Mouse (Mus musculus) embryonic facial prominence, embryonic 13.5 days (tissue): Measurements from ENCODE around the gene Hfe2. TPM values are rescaled to one million over a fixed set of nuclear protein-coding genes. Genes with fewer than 3 reads are reported as not detected.

ENCODE experiments used
- ATAC-seq: fragments of 200-750 bp; cut with Nextera tagmentation; 2 replicates; pipeline ENCODE4 v1.8.0; 2017; ENCODE audit warnings: low read depth; ENCODE audit not compliant: insufficient number of reproducible peaks, insufficient read depth, low FRiP score, low TSS enrichment
- H3K27ac ChIP-seq: fragments of 300-500 bp; sonication (generic); 2 replicates; pipeline ENCODE4 v1.5.1; 2015; ENCODE audit warnings: moderate library complexity, mild to moderate bottlenecking, inconsistent platforms
- H3K27me3 ChIP-seq: fragments of 300-500 bp; sonication (generic); 2 replicates; pipeline ENCODE4 v1.6.1; 2015; ENCODE audit warnings: mild to moderate bottlenecking, inconsistent platforms
- H3K36me3 ChIP-seq: fragments of 300-500 bp; sonication (generic); 2 replicates; pipeline ENCODE4 v1.6.1; 2015; ENCODE audit warnings: mild to moderate bottlenecking, inconsistent platforms
- H3K4me1 ChIP-seq: fragments of 300-500 bp; sonication (generic); 2 replicates; pipeline ENCODE4 v1.6.1; 2015; ENCODE audit warnings: inconsistent platforms
- H3K4me2 ChIP-seq: fragments of 300-500 bp; sonication (generic); 2 replicates; pipeline ENCODE4 v1.6.1; 2015; ENCODE audit warnings: moderate library complexity, mild to moderate bottlenecking, inconsistent platforms
- H3K4me3 ChIP-seq: fragments of 300-500 bp; sonication (generic); 2 replicates; pipeline ENCODE4 v1.5.1; 2015; ENCODE audit warnings: mild to moderate bottlenecking, inconsistent platforms
- H3K9ac ChIP-seq: fragments of 300-500 bp; sonication (generic); 2 replicates; pipeline ENCODE4 v1.6.1; 2015; ENCODE audit warnings: mild to moderate bottlenecking, inconsistent platforms
- H3K9me3 ChIP-seq: fragments of 300-500 bp; sonication (generic); 2 replicates; pipeline ENCODE4 v1.6.1; 2016; ENCODE audit warnings: inconsistent platforms
- WGBS: fragments of 180-500 bp; shearing (Covaris S2); methylation state at CpG from one replicate; pipeline ENCODE4 v1.1.7; 2015; ENCODE audit warnings: mixed read lengths; 5-methylcytosine and 5-hydroxymethylcytosine counted together
- polyA plus RNA-seq: library from polyadenylated mRNA; unstranded; fragments of >200 nt; fragmentation: Nextera tagmentation; extraction: Ambion mirVana; gene quantifications from 2 replicates; pipeline ENCODE4 v1.2.1, GENCODE M21; 2015

The Hfe2 gene
- polyA plus RNA-seq, 1 experiment from 2014 or later, result 1.9 TPM

DNA sequence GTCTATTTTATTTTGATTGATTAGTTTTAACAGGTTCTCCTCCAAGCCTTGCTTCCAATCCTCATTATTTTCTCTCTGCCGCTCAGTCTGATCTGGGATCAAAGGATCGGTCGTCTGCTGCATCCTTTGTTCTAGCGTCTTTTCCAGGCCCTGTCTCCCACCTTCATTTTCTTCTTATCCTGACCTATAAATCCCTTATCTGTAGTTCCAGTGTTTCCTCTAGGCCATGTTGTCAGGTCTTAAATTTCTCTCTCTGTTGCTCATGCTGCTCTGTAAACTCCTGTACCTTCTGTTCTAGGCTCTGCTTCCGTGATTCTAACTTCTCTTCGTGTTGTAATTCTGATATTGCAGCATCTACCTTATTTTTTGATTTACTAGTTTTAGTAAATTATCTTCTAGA lies 15.8 kb downstream of the Hfe2 start:
- H3K9me3 ChIP-seq, result no peaks in the 10 kb centered on the region
- H3K4me3 ChIP-seq, result no peak overlapping the region
- 0 out of 2 replicates have a peak, but pooled peaks cover 4% of the 10 kb centered on the region for H3K4me1 ChIP-seq
- no peak overlapping the region for H3K4me2 ChIP-seq
- 32% methylated on average over 6 of the region's 6 CpGs for WGBS
- H3K27me3 ChIP-seq, result no peaks in the 10 kb centered on the region; the same call in 1 of the 2 replicates
- H3K27ac ChIP-seq, result no peak overlapping the region
- no peaks in the 10 kb centered on the region for H3K36me3 ChIP-seq
- ATAC-seq, result no peak
- no peak overlapping the region; the same call in 1 of the 2 replicates for H3K9ac ChIP-seq

DNA sequence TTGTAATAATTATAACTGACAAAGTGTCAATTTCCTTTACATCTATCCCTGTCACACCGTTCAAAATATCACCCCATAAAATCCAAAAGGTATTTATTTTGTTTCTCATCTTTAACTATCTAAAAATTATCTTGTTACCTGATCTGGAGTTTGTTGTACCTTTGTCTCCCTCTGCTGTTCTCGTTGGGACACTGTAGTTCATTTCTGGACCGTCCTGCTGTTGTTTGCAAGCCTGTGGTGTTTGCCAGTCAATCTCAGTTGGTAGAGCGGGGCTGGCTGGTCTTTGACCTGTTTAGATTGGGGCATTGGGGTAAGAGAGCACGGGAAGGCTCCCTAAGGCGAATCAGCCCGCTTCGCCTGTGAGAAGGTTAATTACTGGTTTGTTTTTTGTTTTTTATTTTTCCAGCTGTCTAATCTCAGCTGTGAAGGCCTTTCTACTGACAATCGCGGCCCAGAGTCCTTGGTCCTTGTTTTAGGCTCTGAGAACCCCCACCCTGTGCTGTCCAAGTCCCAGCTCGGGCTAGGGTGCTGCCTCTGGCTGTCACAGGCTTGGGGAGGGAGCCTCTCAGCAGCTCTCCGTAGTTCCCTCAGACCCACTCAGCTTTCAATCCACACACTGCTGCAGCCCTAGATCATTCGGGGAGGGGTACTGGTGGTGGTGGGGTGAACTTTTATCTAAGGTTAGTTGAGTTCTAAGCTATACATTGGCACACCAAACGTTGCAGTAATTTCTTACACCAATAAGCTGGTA lies 16.5 kb downstream of the Hfe2 start:
- peak overlapping the region; percentile 51; the same call in 1 of the 2 replicates for H3K9ac ChIP-seq
- peaks cover 6% of the 10 kb centered on the region for H3K27me3 ChIP-seq
- no peak overlapping the region for H3K4me2 ChIP-seq
- H3K27ac ChIP-seq, result no peak overlapping the region
- 19% methylated on average over 14 of the region's 14 CpGs for WGBS
- ATAC-seq, result no peak
- H3K4me3 ChIP-seq, result no peak overlapping the region
- 0 out of 2 replicates have a peak, but pooled peaks cover 4% of the 10 kb centered on the region for H3K4me1 ChIP-seq
- no peaks in the 10 kb centered on the region for H3K9me3 ChIP-seq
- H3K36me3 ChIP-seq, result no peaks in the 10 kb centered on the region

DNA sequence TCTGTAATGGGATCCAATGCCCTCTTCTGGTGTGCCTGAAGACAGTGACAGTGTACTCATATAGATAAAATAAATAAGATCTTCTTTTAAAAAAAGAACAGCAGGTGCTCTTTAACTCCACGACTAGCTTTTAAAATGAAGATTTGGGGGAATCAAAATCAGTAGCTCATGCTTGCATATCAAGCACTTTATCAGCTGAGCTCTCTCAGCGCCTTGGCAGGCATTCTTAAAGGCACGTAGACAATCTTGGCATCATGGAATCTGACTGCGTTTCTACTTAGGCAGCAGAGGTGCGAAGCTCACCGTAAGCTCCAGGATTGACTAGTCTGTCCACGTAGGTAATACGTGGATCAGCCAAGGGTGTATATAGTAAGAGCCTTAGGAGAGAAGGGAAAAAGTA lies 17.6 kb downstream of the Hfe2 start:
- Histone ChIP-seq H3K4me3 (no peak overlapping the region), H3K9ac (no peak overlapping the region), H3K9me3 (no peaks in the 10 kb centered on the region), H3K4me2 (no peak overlapping the region), H3K36me3 (no peaks in the 10 kb centered on the region), H3K27me3 (peaks cover 6% of the 10 kb centered on the region), H3K27ac (no peak overlapping the region), H3K4me1 (0 out of 2 replicates have a peak, but pooled peaks cover 4% of the 10 kb centered on the region)
- ATAC-seq, result no peak
- 78% methylated on average over 8 of the region's 8 CpGs for WGBS

DNA sequence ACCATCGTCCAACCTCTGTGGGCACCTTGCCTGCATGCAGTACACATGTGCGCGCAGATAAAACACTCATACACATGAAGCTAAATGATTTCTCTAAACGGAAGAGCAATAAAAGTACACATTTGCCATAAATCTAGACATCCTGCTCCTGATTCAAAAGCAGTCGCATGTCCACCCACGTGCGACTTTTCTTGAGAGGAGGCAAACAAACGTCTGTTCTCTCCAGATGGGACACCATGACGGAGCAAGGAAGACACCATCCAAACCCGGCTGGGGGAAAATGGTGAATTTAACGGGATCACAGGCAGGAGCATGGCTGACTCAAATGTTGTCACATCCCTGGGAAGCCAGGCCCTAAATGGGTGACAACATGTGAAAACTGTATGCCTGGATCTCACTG lies 18.4 kb downstream of the Hfe2 start:
- H3K4me2 ChIP-seq, result no peak overlapping the region
- H3K4me1 ChIP-seq, result 0 out of 2 replicates have a peak, but pooled peaks cover 4% of the 10 kb centered on the region
- peaks cover 6% of the 10 kb centered on the region for H3K27me3 ChIP-seq
- H3K27ac ChIP-seq, result no peak overlapping the region
- H3K36me3 ChIP-seq, result no peaks in the 10 kb centered on the region
- H3K9me3 ChIP-seq, result no peaks in the 10 kb centered on the region
- H3K9ac ChIP-seq, result no peak overlapping the region
- 82% methylated on average over 11 of the region's 11 CpGs for WGBS
- H3K4me3 ChIP-seq, result no peak overlapping the region
- ATAC-seq, result no peak

DNA sequence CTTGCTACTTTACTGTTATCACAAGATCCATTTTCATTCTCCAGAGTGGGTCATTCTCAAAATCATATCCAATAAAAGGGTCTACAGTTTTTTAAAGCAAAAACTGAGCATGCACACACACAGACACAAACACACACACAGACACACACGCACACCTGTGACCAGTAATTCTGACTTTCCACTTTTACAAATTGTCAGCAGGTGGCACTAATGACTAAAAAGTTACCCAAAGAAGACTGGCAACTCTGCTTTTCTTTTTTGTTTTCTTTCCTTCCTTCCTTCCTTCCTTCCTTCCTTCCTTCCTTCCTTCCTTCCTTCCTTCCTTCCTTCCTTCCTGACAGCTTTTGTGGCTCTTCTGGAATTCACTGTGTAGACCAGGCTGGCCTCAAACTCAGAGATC lies 20.6 kb downstream of the Hfe2 start:
- H3K36me3 ChIP-seq, result no peaks in the 10 kb centered on the region
- H3K4me2 ChIP-seq, result no peak overlapping the region
- H3K9me3 ChIP-seq, result no peaks in the 10 kb centered on the region
- no peak overlapping the region for H3K4me3 ChIP-seq
- H3K4me1 ChIP-seq, result 0 out of 2 replicates have a peak, but pooled peaks cover 4% of the 10 kb centered on the region
- WGBS, result 35% methylated on average over 1 of the region's 1 CpGs
- no peak for ATAC-seq
- no peak overlapping the region for H3K9ac ChIP-seq
- H3K27ac ChIP-seq, result no peak overlapping the region
- peaks cover 6% of the 10 kb centered on the region for H3K27me3 ChIP-seq

DNA sequence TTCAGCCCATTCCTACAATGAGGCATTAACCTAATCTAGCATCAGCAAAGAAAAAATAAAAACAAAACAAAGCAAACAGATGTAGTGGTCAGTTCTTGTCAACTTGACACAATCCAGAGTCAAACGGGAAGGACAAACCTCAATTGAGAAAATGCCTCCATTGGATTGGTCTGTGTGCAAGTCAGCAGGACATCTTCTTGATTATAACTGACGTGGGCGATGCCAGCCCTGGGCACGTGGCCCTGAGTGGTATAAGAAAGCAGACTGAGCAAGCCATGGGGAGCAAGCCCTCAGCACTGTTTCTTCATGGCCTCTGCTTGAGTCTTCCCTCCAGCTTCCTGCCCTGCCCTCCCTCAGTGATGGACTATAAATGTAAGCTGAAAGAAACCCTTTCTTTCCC lies 21.9 kb downstream of the Hfe2 start:
- ATAC-seq, result no peak
- H3K27me3 ChIP-seq, result peaks cover 6% of the 10 kb centered on the region
- no peaks in the 10 kb centered on the region for H3K9me3 ChIP-seq
- no peak overlapping the region for H3K4me3 ChIP-seq
- WGBS, result 43% methylated on average over 4 of the region's 4 CpGs
- peaks cover 6% of the 10 kb centered on the region; the same call in 1 of the 2 replicates for H3K4me1 ChIP-seq
- H3K4me2 ChIP-seq, result peak overlapping the region; percentile 51; the same call in 1 of the 2 replicates
- no peak overlapping the region for H3K27ac ChIP-seq
- no peaks in the 10 kb centered on the region for H3K36me3 ChIP-seq
- H3K9ac ChIP-seq, result no peak overlapping the region

DNA sequence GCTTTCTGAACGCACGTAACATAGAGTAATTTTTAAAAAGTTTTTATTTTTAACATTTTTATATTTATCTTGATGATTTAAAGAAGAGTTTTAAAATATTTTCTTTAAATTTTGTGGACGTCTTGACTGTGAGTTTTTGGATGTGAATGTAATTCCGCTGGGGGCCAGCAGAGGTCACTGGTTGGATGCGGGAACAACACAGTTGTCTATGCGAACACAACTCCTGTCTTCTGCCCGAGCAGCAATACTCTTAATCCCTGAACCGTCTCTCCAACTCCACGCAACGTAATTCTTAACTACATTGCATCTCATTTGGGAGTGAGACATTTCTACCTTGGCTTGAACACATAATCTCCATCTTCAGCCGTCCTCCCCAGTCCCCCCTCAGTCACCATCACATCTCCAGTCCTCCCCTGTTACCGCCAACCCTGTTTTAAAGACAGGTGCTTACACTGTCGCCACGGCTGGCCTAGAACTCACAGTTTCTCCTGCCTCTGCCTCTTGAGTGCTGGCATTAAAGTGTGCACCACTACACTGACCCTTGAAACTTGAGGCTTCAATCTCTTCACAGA lies 22.5 kb downstream of the Hfe2 start:
- peaks cover 6% of the 10 kb centered on the region for H3K27me3 ChIP-seq
- H3K36me3 ChIP-seq, result no peaks in the 10 kb centered on the region
- H3K9me3 ChIP-seq, result no peaks in the 10 kb centered on the region
- no peak overlapping the region for H3K27ac ChIP-seq
- peak overlapping the region; percentile 51 for H3K4me2 ChIP-seq
- peaks cover 8% of the 10 kb centered on the region; the same call in 1 of the 2 replicates for H3K4me1 ChIP-seq
- H3K9ac ChIP-seq, result peak overlapping the region; percentile 40; the same call in 1 of the 2 replicates
- ATAC-seq, result 0 out of 2 replicates have a peak, but pooled peaks have one; percentile 56
- 8% methylated on average over 14 of the region's 14 CpGs for whole genome bisulfite sequencing
- H3K4me3 ChIP-seq, result peak overlapping the region; percentile 19; the same call in 1 of the 2 replicates

DNA sequence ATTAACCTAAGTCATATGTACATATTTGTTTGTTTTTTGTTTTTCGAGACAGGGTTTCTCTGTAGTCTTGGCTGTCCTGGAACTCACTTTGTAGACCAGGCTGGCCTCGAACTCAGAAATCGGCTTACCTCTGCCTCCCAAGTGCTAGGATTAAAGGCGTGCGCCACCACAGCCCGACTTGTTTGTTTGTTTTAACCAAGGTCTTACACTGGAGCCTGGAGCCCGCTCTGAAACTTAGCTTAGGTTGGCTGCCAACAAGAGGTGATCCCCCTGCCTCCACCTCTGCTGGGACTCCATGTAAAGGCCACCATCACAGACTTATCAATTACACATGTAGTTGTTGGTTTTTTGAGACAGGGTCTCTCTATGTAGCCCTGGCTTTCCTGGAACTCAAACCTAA lies 23.9 kb downstream of the Hfe2 start:
- Histone ChIP-seq H3K4me3 (no peak overlapping the region), H3K36me3 (no peaks in the 10 kb centered on the region), H3K4me1 (peaks cover 8% of the 10 kb centered on the region; the same call in 1 of the 2 replicates), H3K9ac (no peak overlapping the region), H3K27ac (no peak overlapping the region), H3K4me2 (no peak overlapping the region), H3K9me3 (no peaks in the 10 kb centered on the region), H3K27me3 (peaks cover 6% of the 10 kb centered on the region; the same call in 1 of the 2 replicates)
- WGBS, result 77% methylated on average over 7 of the region's 7 CpGs
- no peak for ATAC-seq

DNA sequence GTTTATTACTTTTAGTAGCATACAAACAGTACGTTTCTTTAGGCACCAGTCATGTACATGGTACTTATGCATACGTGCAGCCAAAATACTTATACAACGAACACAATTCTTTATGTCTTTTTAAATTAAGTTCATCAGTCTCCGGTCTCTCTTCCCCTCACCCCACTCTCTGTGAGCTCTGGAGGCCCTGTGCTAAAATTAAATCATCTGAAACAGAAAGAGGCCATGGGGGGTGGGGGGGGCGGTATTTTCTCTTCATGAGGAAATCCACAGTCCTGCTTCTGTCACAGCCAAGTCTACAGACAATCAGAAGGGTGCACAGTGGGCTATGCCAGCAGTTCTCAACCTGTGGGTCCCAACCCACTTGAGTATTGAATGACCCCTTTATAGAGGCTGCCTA lies 24.4 kb downstream of the Hfe2 start:
- H3K27me3 ChIP-seq, result peaks cover 6% of the 10 kb centered on the region; the same call in 1 of the 2 replicates
- H3K36me3 ChIP-seq, result no peaks in the 10 kb centered on the region
- H3K4me2 ChIP-seq, result no peak overlapping the region
- H3K27ac ChIP-seq, result no peak overlapping the region
- H3K4me1 ChIP-seq, result peaks cover 8% of the 10 kb centered on the region; the same call in 1 of the 2 replicates
- no peak overlapping the region for H3K9ac ChIP-seq
- H3K9me3 ChIP-seq, result no peaks in the 10 kb centered on the region
- no peak for ATAC-seq
- no peak overlapping the region for H3K4me3 ChIP-seq
- 60% methylated on average over 5 of the region's 5 CpGs for WGBS

DNA sequence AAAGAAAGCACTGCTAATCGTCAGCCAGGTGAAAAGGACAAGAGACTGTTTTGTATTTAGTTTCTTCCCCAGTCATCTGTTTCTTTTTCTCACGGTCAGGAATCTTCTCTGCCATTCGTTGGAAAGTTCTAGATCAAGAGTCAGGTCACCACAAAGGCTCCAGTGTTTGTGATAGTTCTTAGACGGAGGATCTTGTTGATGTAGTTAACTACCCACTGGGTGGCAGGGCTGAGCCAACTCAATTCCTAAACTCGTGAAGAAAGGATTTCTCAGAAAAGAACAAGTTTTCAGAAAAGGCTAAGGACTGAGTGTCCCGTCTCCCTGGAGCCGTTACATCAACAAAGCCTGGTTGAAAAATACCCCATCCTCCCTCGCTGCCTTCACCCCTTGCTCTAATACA lies 26.2 kb downstream of the Hfe2 start:
- Histone ChIP-seq H3K27ac (peak overlapping the region; percentile 39; the same call in 1 of the 2 replicates), H3K4me2 (no peak overlapping the region), H3K4me3 (no peak overlapping the region), H3K4me1 (peaks cover 21% of the 10 kb centered on the region), H3K9me3 (no peaks in the 10 kb centered on the region), H3K36me3 (no peaks in the 10 kb centered on the region), H3K9ac (0 out of 2 replicates have a peak overlapping the region, but pooled peaks have one; percentile 11), H3K27me3 (peaks cover 3% of the 10 kb centered on the region; the same call in 1 of the 2 replicates)
- 10% methylated on average over 8 of the region's 8 CpGs for WGBS
- no peak for ATAC-seq

DNA sequence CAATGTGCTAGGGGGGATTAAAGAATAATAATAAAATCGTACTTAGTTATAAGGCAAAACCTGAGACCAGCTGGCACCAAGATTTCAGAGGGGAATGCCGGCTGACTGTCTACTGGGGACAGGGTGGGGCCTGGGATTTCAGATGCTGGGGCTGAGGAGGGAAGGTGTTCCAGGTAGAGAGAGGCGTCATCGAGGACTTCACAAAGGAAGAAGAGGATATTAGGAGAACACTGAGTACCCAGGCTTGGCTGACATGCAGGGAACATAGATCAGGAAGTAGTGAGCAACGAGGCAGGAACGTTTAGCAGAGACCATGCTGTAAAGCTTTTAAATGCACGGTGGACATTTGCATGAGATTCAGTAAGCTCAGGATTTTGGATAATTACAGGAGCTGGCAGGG lies 26.9 kb downstream of the Hfe2 start:
- H3K4me2 ChIP-seq, result no peak overlapping the region
- no peak for ATAC-seq
- WGBS, result 71% methylated on average over 7 of the region's 7 CpGs

DNA sequence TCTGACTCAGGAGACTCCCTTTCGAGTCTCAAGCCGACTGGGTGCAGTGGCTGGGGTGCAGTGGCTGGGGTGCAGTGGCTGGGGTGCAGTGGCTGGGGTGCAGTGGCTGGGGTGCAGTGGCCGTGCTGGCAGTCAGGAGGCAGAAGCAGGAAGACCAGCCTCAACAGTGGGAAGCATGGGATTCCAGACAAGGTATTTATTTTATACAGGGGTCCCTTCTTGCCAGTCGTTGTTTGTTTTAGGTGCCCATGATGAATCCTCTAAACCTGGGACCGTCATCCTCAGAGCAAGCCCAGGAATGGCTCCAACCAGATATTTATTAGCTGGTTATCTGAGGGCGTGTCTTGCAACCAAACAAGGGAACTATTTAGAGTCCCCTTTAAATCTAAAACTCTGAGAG lies 28.6 kb downstream of the Hfe2 start:
- H3K4me2 ChIP-seq, result no peak overlapping the region
- no peak overlapping the region for H3K9ac ChIP-seq
- no peaks in the 10 kb centered on the region for H3K36me3 ChIP-seq

More for the DNA sequence above, 26.9 kb downstream of the Hfe2 start:
- Histone ChIP-seq H3K9me3 (no peaks in the 10 kb centered on the region), H3K36me3 (no peaks in the 10 kb centered on the region), H3K27me3 (no peaks in the 10 kb centered on the region), H3K4me1 (peaks cover 28% of the 10 kb centered on the region), H3K27ac (no peak overlapping the region), H3K4me3 (no peak overlapping the region), H3K9ac (no peak overlapping the region)

More for the DNA sequence above, 28.6 kb downstream of the Hfe2 start:
- Histone ChIP-seq H3K4me1 (peaks cover 31% of the 10 kb centered on the region), H3K4me3 (no peak overlapping the region), H3K27me3 (no peaks in the 10 kb centered on the region), H3K9me3 (no peaks in the 10 kb centered on the region), H3K27ac (no peak overlapping the region)
- 82% methylated on average over 6 of the region's 6 CpGs for WGBS
- ATAC-seq, result no peak
